ENCODE assay signal across 24 mouse cellular contexts in the genomic region with DNA sequence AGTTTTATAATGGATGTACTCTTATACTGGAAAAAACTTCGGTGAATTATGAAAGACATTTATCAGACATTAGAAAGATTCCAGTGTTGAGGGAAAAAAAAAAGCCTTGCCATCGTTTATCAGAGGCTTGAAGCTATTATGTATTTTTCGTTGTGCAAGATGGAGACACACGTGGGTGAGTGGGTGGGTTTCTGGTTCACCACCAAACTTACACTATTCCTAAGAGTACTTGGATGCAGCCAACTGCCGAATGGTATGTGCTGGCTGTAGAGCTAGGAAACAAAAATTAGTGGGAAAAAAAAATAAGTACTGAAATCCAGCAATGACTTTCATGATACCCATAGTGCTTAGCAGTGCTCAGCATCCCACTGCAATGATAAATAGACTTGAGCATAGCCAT.
"Had no signal": no experiment of that assay in that cellular context is flagged by ENCODE, and none has a peak within 500 bp of the region (broad histone marks: within the 10 kb centered on the region; RNA-seq: fewer than 3 reads in every experiment).

No protein-coding gene starts in this region.

- H3K27ac ChIP-seq: heart, adult 2 months; heart, embryonic 13.5 days; heart, embryonic 15.5 days; hindbrain, embryonic 13.5 days; hindbrain, embryonic 15.5 days; hindbrain, postnatal 0 days; kidney, embryonic 15.5 days; kidney, postnatal 0 days; limb, embryonic 13.5 days; limb, embryonic 15.5 days; liver, embryonic 12.5 days; liver, embryonic 14.5 days had no signal

- H3K4me3 ChIP-seq: heart, adult 2 months; heart, embryonic 13.5 days; heart, embryonic 15.5 days; hindbrain, embryonic 13.5 days; hindbrain, embryonic 15.5 days; kidney, embryonic 15.5 days; limb, embryonic 13.5 days; limb, embryonic 15.5 days; liver, embryonic 12.5 days had no signal

- DNase-seq: forebrain, postnatal 0 days; gastrocnemius, postnatal 14 days; gastrocnemius, postnatal 36 days; heart, adult 11 months; heart, adult 2 months; heart, postnatal 14 days; heart, postnatal 36 days; kidney, adult 11 months; kidney, adult 2 months; kidney, adult 9 months; kidney, postnatal 14 days; kidney, postnatal 36 days; left cerebral cortex, postnatal 4 days had no signal
